Mouse (Mus musculus) Patski (cell line): ENCODE measurements at regions not wholly inside any gene's neighbourhood (a gene's known extent, or its start where the extent isn't known, plus 50 kb on each side); places are given as distances from the start of the nearest gene placed in this dataset.

Experiments used
- ATAC-seq: fragments of 100-300 bp; one replicate; pipeline ENCODE4 v1.8.0; 2021
- CTCF ChIA-PET: fragments of 350-600 bp; sonication (Branson Sonifier 250); formaldehyde crosslinking; loops from one replicate; lab custom pipeline; 2022; ENCODE audit warnings: inconsistent platforms; lab: Charles Lee
- POLR2A ChIA-PET: fragments of 350-600 bp; sonication (Branson Sonifier 250); formaldehyde crosslinking; loops from one replicate; lab custom pipeline; 2022; ENCODE audit warnings: antibody characterized with exemption, inconsistent platforms; lab: Charles Lee
- DNase-seq: peaks from one replicate; pipeline ENCODE4 v3.0.0-alpha.2; 2011; ENCODE audit warnings: low read depth, low spot score
- H3K27me3 ChIP-seq: fragments of 371-371 bp; one replicate; pipeline ENCODE4 v1.5.1; 2021
- CTCF ChIP-seq: fragments of 100-300 bp; IDR thresholded peaks from one replicate; pipeline ENCODE4 v1.5.1; 2021
- in situ Hi-C: fragments of 300-500 bp; cut with MboI; formaldehyde crosslinking; loops from 3 replicates; pipeline ENCODE4 v1.11.1; 2018; ENCODE audit warnings: low pct_unique_long_range_greater_than_20kb, mixed read lengths

DNA sequence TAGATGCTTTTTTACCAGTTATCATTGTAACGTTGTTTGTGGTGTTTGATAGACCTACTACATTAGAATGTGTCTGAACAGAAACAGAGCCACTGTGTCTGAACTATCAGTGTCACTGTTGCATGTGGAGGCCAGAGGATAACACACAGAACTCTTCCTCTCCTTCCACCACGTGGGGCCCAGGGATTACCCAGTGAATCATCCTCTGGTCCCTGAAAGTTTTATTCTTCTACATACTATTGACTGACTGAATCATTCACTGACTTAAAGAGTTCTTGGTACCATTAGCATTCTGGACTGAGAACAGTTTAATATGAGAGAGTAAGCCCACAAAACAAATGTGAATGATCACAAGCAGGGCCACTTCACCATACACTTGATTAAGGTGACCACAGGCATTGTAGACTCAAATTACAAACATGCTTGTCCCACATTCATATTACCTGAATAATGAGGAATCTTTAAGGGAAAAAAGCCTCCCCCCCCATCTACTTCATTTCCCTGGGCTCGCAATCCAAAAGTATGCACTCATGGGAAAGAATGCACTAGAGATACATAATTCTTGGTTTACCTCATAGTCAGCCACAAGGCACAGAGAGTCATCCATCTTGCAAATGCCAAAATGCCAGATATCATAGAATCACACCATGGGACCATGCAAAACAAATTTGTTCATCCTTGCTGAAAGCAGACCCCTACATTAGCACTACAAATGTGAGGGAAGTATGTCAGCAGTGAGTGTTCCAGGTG is 68.1 kb upstream of the Tnfsf11 start:
- H3K27me3 ChIP-seq: no peaks in the 10 kb centered on the region
- ChIA-PET CTCF (interaction anchor here (0.6 kb wide), 1 partner anchor 108 kb away, joined by 3 read pairs; no protein-coding TSS in a partner anchor), POLR2A (interaction anchor here (0.7 kb wide), 1 partner anchor 19 kb away, joined by 3 read pairs; no protein-coding TSS in a partner anchor)
- no peak for TF ChIP-seq CTCF
- in situ Hi-C loops: no loop called here
- ATAC-seq (no peak), DNase-seq (no peak)

GRCm38 (mm10) chr14:78372102-78372501 is 64.3 kb upstream of the Tnfsf11 start:
- CTCF ChIA-PET: no interaction called here
- H3K27me3 ChIP-seq: no peaks in the 10 kb centered on the region
- in situ Hi-C loops: no loop called here
- no peak for TF ChIP-seq CTCF
- ATAC-seq (no peak), DNase-seq (no peak)
- POLR2A ChIA-PET: no interaction called here

DNA sequence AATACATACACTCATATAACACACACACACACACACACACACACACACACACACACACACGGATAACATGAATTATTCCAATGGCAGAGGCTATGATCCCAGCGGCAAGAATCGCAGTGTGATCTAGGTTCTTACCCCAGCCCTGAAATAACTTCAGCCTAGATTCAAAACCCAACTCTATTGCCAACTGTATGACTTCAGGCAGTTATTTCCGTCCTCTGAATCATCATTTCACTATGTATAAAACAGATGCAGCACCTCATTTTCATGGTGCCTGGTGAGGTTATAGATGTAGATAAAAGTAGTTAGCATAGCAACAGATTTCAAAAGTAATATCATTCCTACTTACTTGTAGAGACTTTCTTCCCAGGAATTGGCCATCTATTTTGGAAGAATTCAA is 61.0 kb upstream of the Tnfsf11 start:
- no peak for TF ChIP-seq CTCF
- no peak for ATAC-seq
- in situ Hi-C loops: no loop called here
- no peaks in the 10 kb centered on the region for H3K27me3 ChIP-seq
- CTCF ChIA-PET: no interaction called here
- POLR2A ChIA-PET: no interaction called here
- DNase-seq: no peak

DNA sequence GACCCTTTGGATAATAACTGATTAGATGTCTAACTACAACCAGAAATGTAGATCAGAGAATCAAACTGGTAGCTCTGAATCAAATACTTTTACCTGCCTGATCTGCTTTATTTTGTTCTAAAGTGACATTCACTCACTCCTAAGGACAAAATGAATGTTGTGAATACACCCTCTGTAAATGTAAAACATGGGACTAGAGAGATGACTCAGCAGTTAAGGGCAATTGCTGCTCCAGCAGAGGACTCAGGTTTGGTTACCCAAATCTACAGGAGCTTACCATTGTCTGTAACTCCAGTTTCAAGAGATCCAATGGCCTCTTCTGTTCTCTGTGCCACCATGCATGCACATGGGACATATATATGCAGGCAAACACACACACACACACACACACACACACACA is 57.0 kb upstream of the Tnfsf11 start:
- no peak for TF ChIP-seq CTCF
- DNase-seq: no peak
- in situ Hi-C loops: no loop called here
- H3K27me3 ChIP-seq: no peaks in the 10 kb centered on the region
- ChIA-PET POLR2A (interaction anchor here (0.6 kb wide), 1 partner anchor 10 kb away, joined by 5 read pairs; no protein-coding TSS in a partner anchor), CTCF (interaction anchor here (0.6 to 1.8 kb wide), 3 partner anchors 9 to 85 kb away, joined by 4 read pairs; no protein-coding TSS in a partner anchor)
- no peak for ATAC-seq

GRCm38 (mm10) chr14:78363123-78363522 is 55.3 kb upstream of the Tnfsf11 start:
- no peak for TF ChIP-seq CTCF
- ChIA-PET POLR2A (no interaction called here), CTCF (interaction anchor here (1.0 kb wide), 1 partner anchor 119 kb away, joined by 3 read pairs; no protein-coding TSS in a partner anchor)
- no peaks in the 10 kb centered on the region for H3K27me3 ChIP-seq
- in situ Hi-C loops: no loop called here
- ATAC-seq (peak; percentile 78), DNase-seq (no peak)
